Mouse (Mus musculus) embryonic facial prominence, embryonic 15.5 days (tissue): ENCODE measurements around the gene Per1. TPM values are rescaled to one million over a fixed set of nuclear protein-coding genes. Genes with fewer than 3 reads are reported as not detected.

Source experiments
- ATAC-seq: fragments of 200-750 bp; cut with Nextera tagmentation; 2 replicates; pipeline ENCODE4 v1.8.0; 2017; ENCODE audit warnings: low read depth, moderate TSS enrichment; ENCODE audit not compliant: insufficient number of reproducible peaks, low FRiP score, low TSS enrichment
- H3K27ac ChIP-seq: fragments of 300-500 bp; sonication (generic); replicated peaks from 2 replicates; pipeline ENCODE4 v1.5.1; 2015; ENCODE audit warnings: mild to moderate bottlenecking, inconsistent platforms
- H3K27me3 ChIP-seq: fragments of 300-500 bp; sonication (generic); 2 replicates; pipeline ENCODE4 v1.6.1; 2015; ENCODE audit warnings: inconsistent platforms
- H3K36me3 ChIP-seq: fragments of 300-500 bp; sonication (generic); 2 replicates; pipeline ENCODE4 v1.6.1; 2015; ENCODE audit warnings: mild to moderate bottlenecking, inconsistent platforms
- H3K4me1 ChIP-seq: fragments of 300-500 bp; sonication (generic); 2 replicates; pipeline ENCODE4 v1.6.1; 2015; ENCODE audit warnings: inconsistent platforms
- H3K4me2 ChIP-seq: fragments of 300-500 bp; sonication (generic); replicated peaks from 2 replicates; pipeline ENCODE4 v1.6.1; 2015; ENCODE audit warnings: mild to moderate bottlenecking, inconsistent platforms
- H3K4me3 ChIP-seq: fragments of 300-500 bp; sonication (generic); replicated peaks from 2 replicates; pipeline ENCODE4 v1.5.1; 2015; ENCODE audit warnings: mild to moderate bottlenecking, inconsistent platforms
- H3K9ac ChIP-seq: fragments of 300-500 bp; sonication (generic); 2 replicates; pipeline ENCODE4 v1.6.1; 2015; ENCODE audit warnings: inconsistent platforms
- H3K9me3 ChIP-seq: fragments of 300-500 bp; sonication (generic); replicated peaks from 2 replicates; pipeline ENCODE4 v1.6.1; 2016; ENCODE audit warnings: inconsistent platforms
- WGBS: fragments of 180-500 bp; shearing (Covaris S2); methylation state at CpG from one replicate; pipeline ENCODE4 v1.1.7; 2015; 5-methylcytosine and 5-hydroxymethylcytosine counted together
- polyA plus RNA-seq: library from polyadenylated mRNA; unstranded; fragments of >200 nt; fragmentation: Nextera tagmentation; extraction: Ambion mirVana; gene quantifications from 2 replicates; pipeline ENCODE4 v1.2.1, GENCODE M21; 2015

Per1 gene
- polyA plus RNA-seq, 1 experiment from 2014 or later, result 34.4 TPM

- Histone ChIP-seq H3K27me3 (no peaks in the 10 kb centered on the region), H3K4me2 (peak overlapping the region; percentile 70), H3K4me3 (peak overlapping the region; percentile 96), H3K4me1 (peaks cover 23% of the 10 kb centered on the region), H3K9ac (peak overlapping the region; percentile 60), H3K9me3 (no peaks in the 10 kb centered on the region), H3K36me3 (no peaks in the 10 kb centered on the region), H3K27ac (peak overlapping the region; percentile 94)
- ATAC-seq, result no peak
- WGBS, result under 1% methylated on average over 19 of the region's 19 CpGs
These were observed 36.2 kb upstream of the Per1 start for GRCm38 (mm10) chr11:69058729-69059356.

- H3K4me2 ChIP-seq, result peak within 1 kb of the TSS; percentile 70
- no peaks in the 10 kb centered on the region for H3K36me3 ChIP-seq
- no peaks in the 10 kb centered on the region for H3K9me3 ChIP-seq
- peak within 1 kb of the TSS; percentile 96 for H3K4me3 ChIP-seq
- peak within 1 kb of the TSS; percentile 94 for H3K27ac ChIP-seq
- no peaks in the 10 kb centered on the region for H3K27me3 ChIP-seq
- H3K9ac ChIP-seq, result peak within 1 kb of the TSS; percentile 90
- WGBS, result under 1% methylated on average over 64 of the region's 64 CpGs
- peak; percentile 94 for ATAC-seq
- peaks cover 29% of the 10 kb centered on the region for H3K4me1 ChIP-seq
These were observed 35.6 kb upstream of the Per1 start, which contains the start of gene Borcs6 for GRCm38 (mm10) chr11:69059357-69059974. TSS of gene Borcs6 (plus strand) at chr11:69059717.

DNA sequence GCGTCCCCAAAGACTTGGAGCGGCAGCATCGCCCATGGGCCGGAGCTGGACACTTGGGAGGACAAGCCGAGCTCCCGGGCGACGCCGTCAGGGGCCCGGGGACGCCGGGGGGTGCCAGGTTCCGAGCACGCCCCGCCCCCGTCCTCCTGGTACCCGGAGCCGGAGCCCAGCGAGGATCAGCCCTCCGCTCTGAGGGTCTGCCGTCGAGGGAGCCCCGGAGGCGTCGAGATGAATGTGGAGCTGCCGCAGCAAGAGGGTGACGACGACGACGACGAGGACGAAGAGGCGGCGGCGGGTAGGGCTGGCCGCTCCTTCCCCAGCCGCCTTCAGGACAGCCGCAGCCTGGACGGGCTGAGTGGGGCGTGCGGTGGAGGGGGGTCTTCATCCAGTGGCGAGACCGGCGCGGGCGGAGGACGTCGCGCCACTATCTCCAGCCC, 35.0 kb upstream of the Per1 start:
- Histone ChIP-seq H3K36me3 (no peaks in the 10 kb centered on the region), H3K9me3 (no peaks in the 10 kb centered on the region), H3K9ac (peak overlapping the region; percentile 90), H3K4me1 (peaks cover 33% of the 10 kb centered on the region), H3K4me2 (peak overlapping the region; percentile 70), H3K27ac (peak overlapping the region; percentile 92), H3K4me3 (peak overlapping the region; percentile 96), H3K27me3 (no peaks in the 10 kb centered on the region)
- WGBS, result under 1% methylated on average over 49 of the region's 49 CpGs
- ATAC-seq, result peak; percentile 3; the same call in 1 of the 2 replicates

DNA sequence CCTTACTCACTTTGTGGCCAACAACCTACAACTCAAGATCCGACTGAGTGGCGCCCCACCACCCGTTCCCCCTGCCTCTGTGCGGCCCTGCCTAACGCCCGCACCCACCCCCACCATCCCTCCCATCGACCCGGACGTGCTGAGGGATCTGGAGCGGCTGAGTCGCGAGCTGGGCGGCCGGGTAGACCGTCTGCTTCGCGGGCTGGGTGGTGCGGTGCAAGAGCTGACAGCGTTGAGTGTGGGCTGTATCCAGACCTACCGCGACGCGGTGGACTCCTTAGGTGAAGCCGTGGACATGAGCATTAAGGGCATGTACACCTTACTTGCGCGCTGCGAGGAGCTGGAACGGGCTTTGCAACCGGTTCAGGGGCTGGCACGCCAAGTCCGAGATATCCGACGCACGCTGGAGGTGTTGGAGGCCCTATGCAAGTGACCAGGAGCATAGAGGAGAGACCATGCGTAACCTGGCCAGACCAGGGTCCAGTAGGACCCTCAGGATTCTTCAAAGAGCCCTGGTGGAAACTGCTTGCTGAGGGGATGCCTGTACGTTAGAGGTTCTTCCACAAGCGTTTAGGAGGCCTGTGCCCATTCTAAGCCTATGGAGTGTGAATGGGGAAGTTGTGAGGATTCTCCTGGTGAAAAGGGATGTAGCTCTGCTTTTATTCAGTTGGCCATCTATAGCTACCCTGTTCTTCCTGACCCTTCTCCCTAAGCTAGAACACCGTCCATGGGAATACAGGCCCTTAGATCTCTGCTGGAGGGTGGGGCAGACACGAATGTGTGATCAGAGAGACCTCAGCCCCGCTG, 34.4 kb upstream of the Per1 start:
- ATAC-seq, result no peak
- Histone ChIP-seq H3K4me2 (peak overlapping the region; percentile 70), H3K4me1 (peaks cover 33% of the 10 kb centered on the region), H3K9me3 (no peaks in the 10 kb centered on the region), H3K36me3 (no peaks in the 10 kb centered on the region), H3K9ac (peak overlapping the region; percentile 90), H3K27ac (peak overlapping the region; percentile 92), H3K4me3 (peak overlapping the region; percentile 96), H3K27me3 (no peaks in the 10 kb centered on the region)
- WGBS, result 1% methylated on average over 40 of the region's 40 CpGs

DNA sequence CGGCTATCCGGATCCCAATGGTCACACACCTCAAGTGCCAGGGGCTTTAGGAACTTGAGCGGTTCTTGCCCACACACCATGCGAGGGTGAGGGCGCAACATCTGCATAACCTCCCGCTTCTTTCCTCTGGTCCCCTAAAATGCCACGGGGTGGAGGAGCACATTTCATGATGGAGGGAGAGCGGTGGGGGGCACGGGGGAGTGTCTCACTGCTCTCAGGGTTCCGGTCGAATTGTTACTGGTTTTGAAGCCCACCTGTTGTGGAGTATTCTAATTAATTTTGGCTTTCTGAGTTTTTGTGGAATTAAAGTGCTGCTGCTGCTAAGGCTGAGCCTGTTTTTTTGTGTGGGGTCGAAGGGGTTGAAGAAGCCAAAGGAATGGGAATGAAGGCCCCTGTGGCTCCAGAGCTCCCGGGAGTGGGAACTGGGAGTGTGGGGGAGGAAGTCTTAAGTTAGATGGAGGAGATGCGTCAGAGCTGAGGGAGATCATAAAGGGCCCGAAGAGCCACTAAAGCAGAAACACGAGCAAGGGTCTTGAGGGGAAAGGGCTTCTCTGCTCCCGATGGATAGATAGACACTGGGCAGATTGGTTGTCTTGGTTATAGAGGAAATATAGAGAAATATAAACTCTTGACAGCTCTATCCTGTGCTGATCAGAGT, 33.6 kb upstream of the Per1 start:
- Histone ChIP-seq H3K36me3 (no peaks in the 10 kb centered on the region), H3K4me3 (peak overlapping the region; percentile 96), H3K4me2 (peak overlapping the region; percentile 70), H3K4me1 (peaks cover 39% of the 10 kb centered on the region), H3K9ac (no peak overlapping the region), H3K27me3 (no peaks in the 10 kb centered on the region), H3K27ac (peak overlapping the region; percentile 92; the same call in 1 of the 2 replicates), H3K9me3 (no peaks in the 10 kb centered on the region)
- no peak for ATAC-seq
- WGBS, result 16% methylated on average over 17 of the region's 17 CpGs

DNA sequence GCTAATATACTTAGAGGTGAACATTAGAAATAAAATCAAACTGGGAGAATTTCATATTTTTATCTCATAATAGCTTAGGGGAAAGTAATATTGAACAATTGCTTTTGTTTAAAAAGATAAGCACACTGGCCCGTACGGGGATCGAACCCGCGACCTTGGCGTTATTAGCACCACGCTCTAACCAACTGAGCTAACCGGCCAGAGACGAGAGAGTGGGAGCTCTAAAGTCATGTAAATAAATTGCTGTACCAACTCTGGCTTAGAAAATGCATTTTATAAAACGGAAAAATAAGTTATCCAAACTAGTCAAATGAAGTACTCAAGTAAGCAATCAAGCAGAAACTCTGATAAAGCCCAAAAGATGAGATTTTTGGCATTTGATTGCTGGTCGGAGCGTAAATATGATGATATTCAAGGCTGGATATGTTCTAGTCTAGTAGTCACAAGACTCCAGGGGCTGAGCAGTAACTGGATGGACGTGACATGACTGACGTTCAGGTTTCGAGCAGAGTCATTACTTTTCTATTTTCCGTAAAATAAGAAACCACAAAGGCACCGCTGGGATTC, 32.7 kb upstream of the Per1 start:
- H3K9me3 ChIP-seq, result no peaks in the 10 kb centered on the region
- H3K27ac ChIP-seq, result peak overlapping the region; percentile 90
- under 1% methylated on average over 17 of the region's 17 CpGs for WGBS
- H3K27me3 ChIP-seq, result no peaks in the 10 kb centered on the region
- peak overlapping the region; percentile 72 for H3K4me3 ChIP-seq
- H3K36me3 ChIP-seq, result no peaks in the 10 kb centered on the region
- H3K9ac ChIP-seq, result no peak overlapping the region
- H3K4me2 ChIP-seq, result peak overlapping the region; percentile 73
- H3K4me1 ChIP-seq, result peaks cover 44% of the 10 kb centered on the region
- ATAC-seq, result no peak

DNA sequence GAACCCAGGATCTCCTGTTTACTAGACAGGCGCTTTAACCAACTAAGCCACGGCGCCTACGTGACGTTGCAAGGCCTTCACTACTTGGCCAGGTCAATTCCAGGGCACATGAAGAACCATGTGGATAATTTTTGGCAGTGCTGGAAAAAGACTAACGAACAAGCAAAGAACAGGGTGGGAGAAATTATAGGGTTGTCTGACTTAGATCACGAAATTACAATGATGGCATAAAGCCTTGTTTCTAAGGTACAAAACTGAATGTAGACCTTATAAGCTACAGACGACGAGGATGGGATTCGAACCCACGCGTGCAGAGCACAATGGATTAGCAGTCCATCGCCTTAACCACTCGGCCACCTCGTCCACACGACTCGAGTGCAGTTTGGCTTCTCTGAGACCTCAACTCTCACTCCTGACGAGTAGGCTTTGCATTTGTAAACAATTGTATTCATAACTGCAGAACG, 32.2 kb upstream of the Per1 start:
- WGBS, result under 1% methylated on average over 19 of the region's 19 CpGs

GRCm38 (mm10) chr11:69063413-69064201, 31.4 kb upstream of the Per1 start:
- peak; percentile 56; the same call in 1 of the 2 replicates for ATAC-seq
- under 1% methylated on average over 31 of the region's 31 CpGs for WGBS

More for the DNA sequence above, 32.2 kb upstream of the Per1 start:
- Histone ChIP-seq H3K9me3 (no peaks in the 10 kb centered on the region), H3K36me3 (no peaks in the 10 kb centered on the region), H3K27me3 (no peaks in the 10 kb centered on the region), H3K4me3 (peak overlapping the region; percentile 72), H3K9ac (peak overlapping the region; percentile 57; the same call in 1 of the 2 replicates), H3K27ac (peak overlapping the region; percentile 90), H3K4me2 (peak overlapping the region; percentile 73), H3K4me1 (peaks cover 43% of the 10 kb centered on the region)
- peak; percentile 69 for ATAC-seq

DNA sequence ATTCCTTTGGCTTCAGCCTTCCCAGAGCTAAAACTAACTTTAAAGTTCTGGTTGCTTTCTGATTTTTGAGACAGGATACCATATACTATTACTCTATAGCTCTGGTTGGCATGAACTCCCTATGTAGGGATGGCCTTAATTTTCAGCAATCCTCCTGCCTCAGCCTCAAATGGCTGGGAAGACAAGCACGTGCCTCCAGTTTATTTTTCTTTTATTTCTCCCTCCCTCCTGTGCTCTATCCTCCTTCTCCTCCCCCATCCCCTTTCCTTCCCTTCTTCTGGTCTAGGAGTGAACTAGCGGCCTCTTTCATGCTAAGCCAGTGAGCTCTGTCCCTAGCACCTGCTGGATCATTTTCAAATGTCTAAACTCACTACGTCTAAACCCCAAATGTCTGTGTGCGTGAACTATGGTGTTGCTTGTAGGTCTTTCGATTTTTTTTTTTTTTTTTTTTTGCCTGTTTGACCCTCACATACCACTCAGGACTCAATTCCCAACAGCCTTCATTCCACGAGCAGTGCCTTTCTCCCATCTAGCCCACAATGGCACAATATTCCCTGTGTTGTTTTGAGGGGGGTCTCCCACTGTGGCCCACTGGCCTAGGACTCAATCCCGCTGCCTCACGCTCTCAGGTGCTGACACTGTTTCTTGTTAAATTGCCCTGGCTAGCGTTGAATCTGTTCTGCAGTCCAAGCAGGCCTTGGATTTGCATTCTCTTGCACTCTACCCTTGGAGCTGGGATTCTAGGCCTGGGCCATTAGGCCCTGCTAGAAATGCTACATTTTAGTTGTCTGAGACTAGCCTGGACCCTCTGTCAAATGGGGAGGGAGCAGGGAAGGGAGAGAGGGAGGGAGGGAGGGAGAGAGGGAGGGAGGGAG, 30.5 kb upstream of the Per1 start:
- H3K4me1 ChIP-seq, result peaks cover 34% of the 10 kb centered on the region
- no peaks in the 10 kb centered on the region for H3K36me3 ChIP-seq
- H3K9ac ChIP-seq, result peak overlapping the region; percentile 57; the same call in 1 of the 2 replicates
- peak overlapping the region; percentile 90 for H3K27ac ChIP-seq
- H3K27me3 ChIP-seq, result no peaks in the 10 kb centered on the region
- 45% methylated on average over 9 of the region's 9 CpGs for WGBS
- H3K4me2 ChIP-seq, result peak overlapping the region; percentile 73
- H3K4me3 ChIP-seq, result peak overlapping the region; percentile 72
- no peak for ATAC-seq
- H3K9me3 ChIP-seq, result no peaks in the 10 kb centered on the region

More at GRCm38 (mm10) chr11:69063413-69064201, 31.4 kb upstream of the Per1 start:
- peak overlapping the region; percentile 57 for H3K9ac ChIP-seq
- H3K36me3 ChIP-seq, result no peaks in the 10 kb centered on the region
- H3K27ac ChIP-seq, result peak overlapping the region; percentile 90
- H3K9me3 ChIP-seq, result no peaks in the 10 kb centered on the region
- H3K4me3 ChIP-seq, result peak overlapping the region; percentile 72
- H3K4me2 ChIP-seq, result peak overlapping the region; percentile 73
- no peaks in the 10 kb centered on the region for H3K27me3 ChIP-seq
- H3K4me1 ChIP-seq, result peaks cover 36% of the 10 kb centered on the region
